Mouse (Mus musculus) left cerebral cortex, adult 8-10 months (tissue): Measurements from ENCODE around the gene Paics. TPM values are rescaled to one million over a fixed set of nuclear protein-coding genes. Genes with fewer than 3 reads are reported as not detected.
"Not testable (repeated sequence)": the region's sequence is repeated elsewhere in the genome, so short reads cannot be mapped to it uniquely, and the experiment has no call there.

Experiments used
- DNase-seq, 2 experiments: peaks; one replicate each; pipeline ENCODE4 v3.0.0; 2022; ENCODE audit warnings: low spot score in 2 of 2
- total RNA-seq, 4 experiments: library from RNA; stranded (reverse); gene quantifications; 2 replicates each; pipeline ENCODE4 v1.2.4; 2022

Gene Paics
- total RNA-seq, 4 experiments from 2014 or later = 101 to 109 (median 107) TPM

- DNase-seq = no peak
Observed at GRCm38 (mm10) chr5:76950343-76951105, 583 bp upstream of the Paics start.

GRCm38 (mm10) chr5:76952112-76953040 lies 1.3 kb downstream of the Paics start:
- DNase-seq = no peak

DNA sequence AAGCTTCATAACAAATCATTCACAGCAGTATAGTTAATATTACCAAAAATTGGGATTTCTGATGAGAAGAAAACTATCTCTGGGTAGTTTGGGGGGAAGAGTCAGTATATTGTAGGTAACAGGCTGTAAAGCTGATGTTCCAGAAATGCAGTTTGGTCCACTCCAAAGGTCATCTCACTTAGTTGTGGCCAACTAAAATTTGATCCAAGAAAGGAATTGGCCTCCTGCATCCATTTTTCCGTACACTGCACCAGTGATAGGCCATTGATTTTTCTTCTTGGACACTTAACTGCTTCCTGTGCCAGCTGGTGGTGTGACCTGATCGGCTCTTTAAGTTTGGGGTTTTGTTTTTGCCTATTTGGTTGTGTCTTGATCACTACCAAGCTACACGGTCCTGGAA lies 2.7 kb downstream of the Paics start:
- DNase-seq = no peak

DNA sequence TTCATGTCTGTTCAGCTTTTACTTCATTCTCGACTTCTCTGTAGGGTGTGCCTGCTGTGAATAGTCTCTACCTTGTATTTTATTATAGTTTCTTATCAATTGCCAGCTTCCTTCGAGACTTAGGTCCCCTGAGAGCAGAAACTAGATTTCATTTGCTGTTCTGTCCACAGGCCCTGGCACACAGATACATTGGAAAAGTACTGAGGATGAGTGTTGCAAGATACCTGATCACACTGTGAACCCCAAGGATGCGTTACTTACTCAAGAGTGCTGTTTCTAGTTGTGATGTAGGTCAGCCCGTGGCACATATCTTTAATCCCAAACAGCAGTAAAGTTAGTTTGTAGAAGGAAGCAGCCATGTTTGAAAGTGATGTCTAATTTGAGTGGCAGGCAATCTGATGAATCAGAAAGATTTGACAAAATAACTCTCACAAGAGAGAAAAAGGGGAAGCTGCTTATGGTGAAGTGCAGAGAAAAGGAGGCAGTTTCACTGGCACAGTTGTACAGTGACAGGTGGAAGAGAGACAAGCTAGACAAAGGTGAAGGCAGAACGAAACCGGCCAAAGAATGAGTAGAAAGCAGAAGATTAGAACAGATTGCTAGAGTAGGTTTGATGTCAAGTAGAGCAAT lies 3.3 kb downstream of the Paics start:
- no peak for DNase-seq

GRCm38 (mm10) chr5:76955474-76955873 lies 4.4 kb downstream of the Paics start:
- DNase-seq = no peak

DNA sequence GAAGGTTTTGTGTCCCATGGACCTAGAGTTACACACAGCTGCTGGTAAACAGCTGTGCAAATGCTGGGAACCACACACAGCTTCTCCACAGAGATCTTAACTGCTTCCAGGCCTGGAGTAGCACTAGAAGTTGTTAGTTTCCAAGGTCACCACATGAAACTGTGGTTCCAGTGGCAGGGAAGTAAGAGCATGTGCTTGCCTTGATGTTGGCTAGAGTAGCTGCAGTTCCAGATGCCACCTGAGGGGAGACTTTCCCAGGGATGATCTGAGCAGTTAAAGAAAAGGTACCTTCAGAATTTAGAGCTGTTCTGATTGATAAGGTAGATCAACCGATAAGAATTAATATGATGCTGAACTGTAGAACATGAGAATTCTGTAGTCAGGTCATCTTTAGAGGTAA lies 6.8 kb downstream of the Paics start:
- DNase-seq = no peak

DNA sequence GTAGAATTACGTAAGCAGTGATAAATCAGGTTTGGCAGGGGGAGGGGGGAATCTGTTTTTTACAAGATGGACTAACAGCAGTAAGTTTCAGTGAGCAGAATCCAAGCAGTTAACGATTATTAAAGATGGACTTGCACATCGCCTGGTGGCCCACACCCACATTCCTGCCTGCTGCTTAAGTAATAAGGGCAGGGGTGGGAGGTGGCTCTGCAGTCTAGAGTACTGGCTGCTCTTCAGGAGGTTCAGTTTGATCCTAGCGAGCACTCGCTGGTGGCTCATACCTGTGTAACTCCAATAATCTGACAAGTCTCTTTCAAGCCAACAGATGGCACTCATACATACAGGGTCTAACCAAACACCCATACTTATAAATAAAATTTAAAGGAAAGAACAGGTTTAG lies 8.5 kb downstream of the Paics start:
- no peak for DNase-seq

GRCm38 (mm10) chr5:76962545-76962944 lies 11.4 kb downstream of the Paics start:
- DNase-seq = no peak

- no peak for DNase-seq
Observed at GRCm38 (mm10) chr5:76964651-76965050, 13.5 kb downstream of the Paics start.

DNA sequence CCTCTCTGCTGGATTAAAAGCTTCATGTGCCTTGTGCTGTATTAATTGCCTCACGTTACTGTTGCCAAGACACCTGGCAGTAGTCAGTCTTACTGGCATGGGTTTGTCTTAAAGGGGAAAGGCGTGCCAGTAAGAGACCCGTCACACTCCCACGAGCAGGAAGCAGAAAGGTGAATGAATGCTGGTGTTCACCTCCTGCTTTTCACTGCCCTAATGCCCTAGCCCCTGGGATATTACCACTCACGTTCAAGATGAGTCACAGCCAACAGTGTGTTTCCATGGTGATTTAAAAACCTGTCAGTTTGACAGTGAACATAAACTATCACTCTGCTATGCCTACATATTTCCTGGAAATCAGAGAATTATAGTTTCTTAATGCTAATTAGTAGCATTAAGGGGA lies 18.1 kb downstream of the Paics start:
- DNase-seq = no peak

DNA sequence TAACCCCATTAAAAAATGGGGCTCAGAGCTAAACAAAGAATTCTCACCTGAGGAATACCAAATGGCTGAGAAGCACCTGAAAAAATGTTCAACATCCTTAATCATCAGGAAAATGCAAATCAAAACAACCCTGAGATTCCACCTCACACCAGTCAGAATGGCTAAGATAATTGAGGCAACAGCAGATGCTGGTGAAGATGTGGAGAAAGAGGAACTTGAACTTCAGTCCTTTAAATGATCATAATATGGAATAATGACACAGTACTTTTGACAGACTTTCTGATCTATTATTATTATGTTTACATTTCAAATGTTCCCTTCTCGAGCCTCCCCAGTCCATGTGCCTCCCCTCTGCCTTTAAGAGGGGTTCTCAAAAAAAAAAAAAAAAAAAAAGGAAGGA lies 20.0 kb downstream of the Paics start:
- not testable (repeated sequence) for DNase-seq

DNA sequence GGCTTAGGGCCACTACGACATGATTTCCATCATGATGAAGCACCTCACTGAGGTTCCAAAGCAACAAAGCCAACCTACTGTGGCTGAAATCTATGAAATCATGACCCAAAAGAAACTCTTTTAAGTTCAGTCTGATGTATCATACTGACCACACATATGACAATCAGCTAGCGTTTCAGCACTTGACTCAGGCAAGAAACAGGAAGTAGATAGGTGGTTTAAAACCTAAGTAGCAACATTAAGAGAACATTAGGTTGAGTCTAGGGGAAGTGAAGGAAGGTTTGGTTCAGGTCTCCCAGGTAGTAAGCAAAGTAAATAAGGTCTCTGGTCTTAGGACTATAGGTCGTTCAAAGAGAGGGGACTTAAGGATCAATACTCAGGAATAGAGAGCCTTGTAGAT lies 22.4 kb downstream of the Paics start:
- no peak for DNase-seq

GRCm38 (mm10) chr5:76974207-76974553 lies 23.1 kb downstream of the Paics start:
- no peak for DNase-seq

DNA sequence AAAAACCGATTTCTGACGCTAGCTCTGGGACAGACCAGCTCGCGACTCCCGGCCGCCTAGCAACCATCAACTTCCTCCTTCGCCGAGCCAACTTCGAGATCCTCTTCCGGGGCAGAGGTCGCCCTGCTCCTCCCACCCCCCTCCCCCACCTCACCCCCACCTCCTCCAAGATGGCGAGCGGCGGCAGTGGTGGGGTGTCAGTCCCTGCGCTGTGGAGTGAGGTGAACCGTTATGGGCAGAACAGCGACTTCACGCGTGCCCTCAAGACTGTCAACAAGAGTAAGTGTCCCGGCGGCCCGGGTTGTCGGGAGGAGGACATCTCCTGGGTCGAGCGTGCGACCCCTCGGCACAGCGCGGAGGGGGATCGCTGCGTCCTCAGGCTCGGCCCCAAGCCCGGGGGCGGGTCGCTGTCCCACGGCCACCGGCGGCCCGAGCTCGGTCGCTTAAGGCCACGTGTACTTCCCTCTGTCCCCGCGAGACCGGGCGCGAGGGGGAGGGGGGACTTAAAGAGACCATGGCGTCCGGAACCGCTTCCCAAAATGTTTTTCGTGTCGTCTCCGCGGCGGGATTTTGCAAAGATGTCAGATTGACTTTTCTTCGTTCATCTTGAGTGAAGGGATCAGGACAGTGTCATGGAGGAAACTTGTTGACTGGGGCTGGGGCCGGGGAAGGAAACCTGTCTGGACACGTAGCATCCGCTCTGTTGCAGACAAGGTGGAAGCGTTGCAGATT lies 23.6 kb downstream of the Paics start, which contains the start of gene Srp72:
Gene Srp72 (plus strand): TSS at position 130 of the 732 bp plus-strand sequence.
- DNase-seq = peak; percentile 56 to 81

- DNase-seq = no peak
Observed at GRCm38 (mm10) chr5:76975736-76976135, 24.6 kb downstream of the Paics start.

- no peak for DNase-seq
Observed at GRCm38 (mm10) chr5:76984015-76984414, 32.9 kb downstream of the Paics start.

DNA sequence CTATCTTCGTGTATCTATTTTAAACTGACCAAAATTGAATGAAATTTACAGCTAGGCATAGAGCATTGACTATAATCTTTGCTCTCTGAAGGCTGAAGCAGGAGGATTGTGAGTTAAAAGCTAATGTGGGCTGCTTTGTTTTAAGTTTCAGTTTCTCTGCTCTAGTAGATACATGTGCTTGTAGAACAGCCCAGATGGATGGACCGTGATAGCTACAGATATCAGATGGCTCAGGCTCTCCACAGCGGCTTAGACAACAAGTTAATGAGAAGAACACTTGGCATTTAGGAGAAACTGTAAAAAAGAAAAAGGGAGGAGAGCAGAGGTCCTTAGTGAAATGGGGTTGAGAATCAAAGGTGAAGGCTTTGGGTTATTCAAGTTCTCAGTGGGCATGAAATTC lies 39.7 kb downstream of the Paics start:
- DNase-seq = no peak

- DNase-seq = no peak
Observed at GRCm38 (mm10) chr5:76993174-76993814, 42.2 kb downstream of the Paics start.

- DNase-seq = no peak
Observed at GRCm38 (mm10) chr5:76998416-76998815, 47.3 kb downstream of the Paics start.

GRCm38 (mm10) chr5:77001192-77001591 lies 50.1 kb downstream of the Paics start:
- no peak for DNase-seq
